Mouse (Mus musculus): ENCODE data around the gene Bcl2. TPM values are rescaled to one million over a fixed set of nuclear protein-coding genes. Genes with fewer than 3 reads are reported as not detected.

The Bcl2 gene
- total and polyA plus RNA-seq, 3 experiments, result 30.9 to 87.0 (median 38.8) TPM

GRCm38 (mm10) chr1:106542731-106543130 lies 171.3 kb downstream of the Bcl2 start:
- no peak overlapping the region for H3K27ac ChIP-seq (ENCODE audit: control insufficient read depth, low read depth, low read length)
- H3K9me3 ChIP-seq (replicated peaks; ENCODE audit: insufficient read depth, low read length), result no peaks in the 10 kb centered on the region
- H3K4me3 ChIP-seq (ENCODE audit: control insufficient read depth in 1 of 2, insufficient read depth in 1 of 2, low read depth in 2 of 2, low read length in 2 of 2), result no peak overlapping the region
- no peak overlapping the region for H3K9ac ChIP-seq (ENCODE audit: control insufficient read depth, low read depth, low read length, poor library complexity, severe bottlenecking)
- no peaks in the 10 kb centered on the region for H3K4me1 ChIP-seq (ENCODE audit: control insufficient read depth in 1 of 2, insufficient read depth in 2 of 2, low read length in 2 of 2)
- no peaks in the 10 kb centered on the region for H3K79me2 ChIP-seq (ENCODE audit: control insufficient read depth, insufficient read depth, low read length, poor library complexity)
- no peaks in the 10 kb centered on the region for H3K27me3 ChIP-seq (ENCODE audit: control insufficient read depth in 1 of 2, insufficient read depth in 2 of 2, low read length in 2 of 2)
- TF ChIP-seq E2F4 (IDR thresholded peaks at IDR 0.05; ENCODE audit: borderline replicate concordance, low read depth, low read length), result no peak
- no peak for TF ChIP-seq POLR2AphosphoS2 (IDR thresholded peaks at IDR 0.05; ENCODE audit: low read length)
- no peak for TF ChIP-seq GABPA (IDR thresholded peaks at IDR 0.05; ENCODE audit: low read depth, low read length)
- no peak for TF ChIP-seq USF1 (IDR thresholded peaks at IDR 0.05; ENCODE audit: low read depth, low read length)
- TF ChIP-seq TCF12 (IDR thresholded peaks at IDR 0.05; ENCODE audit: low read depth, low read length), result no peak
- no peak for TF ChIP-seq EP300 (IDR thresholded peaks at IDR 0.05; ENCODE audit: low read depth in 1 of 2, low read length in 2 of 2)
- TF ChIP-seq UBTF (IDR thresholded peaks at IDR 0.05; ENCODE audit: borderline replicate concordance, insufficient read depth, low read depth, low read length), result no peak
- TF ChIP-seq MAZ (IDR thresholded peaks at IDR 0.05; ENCODE audit: low read depth, low read length), result no peak
- TF ChIP-seq CHD2 (IDR thresholded peaks at IDR 0.05; ENCODE audit: low read length), result no peak
- TF ChIP-seq CHD1 (IDR thresholded peaks at IDR 0.05; ENCODE audit: low read depth, low read length), result no peak
- peak; percentile 56 for TF ChIP-seq RAD21 (IDR thresholded peaks at IDR 0.05; ENCODE audit: low read depth, low read length)
- peak; percentile 33 to 78 (median 68); a peak in 5 of 6 replicates for TF ChIP-seq CTCF (IDR thresholded peaks at IDR 0.05 in 2 of 3, conservative IDR thresholded peaks at IDR 0.05 in 1 of 3; ENCODE audit: control insufficient read depth in 1 of 3, insufficient read depth in 1 of 3, low read depth in 2 of 3, low read length in 3 of 3, poor library complexity in 1 of 3, severe bottlenecking in 1 of 3)
- no peak for TF ChIP-seq GATA1 (IDR thresholded peaks at IDR 0.05; ENCODE audit: low read depth, low read length)
- no peak for TF ChIP-seq POLR2A (IDR thresholded peaks at IDR 0.05; ENCODE audit: control insufficient read depth in 1 of 2, insufficient read depth in 1 of 2, low read depth in 1 of 2, low read length in 2 of 2, poor library complexity in 1 of 2)
- no peak for TF ChIP-seq NRF1 (IDR thresholded peaks at IDR 0.05; ENCODE audit: insufficient read depth, low read depth, low read length, poor library complexity, severe bottlenecking)
- TF ChIP-seq TBP (IDR thresholded peaks at IDR 0.05; ENCODE audit: low read depth, low read length), result no peak
- TF ChIP-seq SIN3A (IDR thresholded peaks at IDR 0.05; ENCODE audit: low read length), result no peak
- TF ChIP-seq MYB (IDR thresholded peaks at IDR 0.05; ENCODE audit: low read depth, low read length), result no peak
- TF ChIP-seq ZKSCAN1 (IDR thresholded peaks at IDR 0.05; ENCODE audit: low read depth, low read length), result no peak
- TF ChIP-seq BHLHE40 (IDR thresholded peaks at IDR 0.05; ENCODE audit: borderline replicate concordance, low read depth, low read length), result no peak
- peak; percentile 58 for TF ChIP-seq ZC3H11A (IDR thresholded peaks at IDR 0.05; ENCODE audit: low read depth, low read length)
- TF ChIP-seq TAL1 (IDR thresholded peaks at IDR 0.05; ENCODE audit: low read length), result no peak
- peak; percentile 89 for TF ChIP-seq SMC3 (IDR thresholded peaks at IDR 0.05; ENCODE audit: low read depth, low read length)
- DNase-seq (ENCODE audit: low read depth, low spot score), result peak; percentile 39
- no peaks in the 10 kb centered on the region for H3K36me3 ChIP-seq (ENCODE audit: control insufficient read depth in 1 of 2, insufficient read depth in 2 of 2, low read length in 2 of 2)
